Mouse (Mus musculus) hindbrain, embryonic 10.5 days (tissue): Measurements from ENCODE around the gene Btg2. TPM values are rescaled to one million over a fixed set of nuclear protein-coding genes. Genes with fewer than 3 reads are reported as not detected.
A peak's percentile ranks its signal among the peaks of the same experiment; 100 is the strongest.

Source experiments
- DNase-seq: peaks from one replicate; pipeline ENCODE4 v3.0.0-alpha.2; 2017; ENCODE audit warnings: low spot score
- H3K27ac ChIP-seq: fragments of 300-500 bp; sonication (generic); 2 replicates; pipeline ENCODE4 v1.5.1; 2016; ENCODE audit warnings: mild to moderate bottlenecking, moderate library complexity
- H3K27me3 ChIP-seq: fragments of 300-500 bp; sonication (generic); 2 replicates; pipeline ENCODE4 v1.6.1; 2016; ENCODE audit warnings: mild to moderate bottlenecking; ENCODE audit not compliant: poor library complexity, insufficient read depth, severe bottlenecking
- H3K36me3 ChIP-seq: fragments of 300-500 bp; sonication (generic); 2 replicates; pipeline ENCODE4 v1.6.1; 2016; ENCODE audit warnings: mild to moderate bottlenecking, moderate library complexity
- H3K4me1 ChIP-seq: fragments of 300-500 bp; sonication (generic); replicated peaks from 2 replicates; pipeline ENCODE4 v1.6.1; 2016; ENCODE audit warnings: mild to moderate bottlenecking
- H3K4me3 ChIP-seq: fragments of 300-500 bp; sonication (generic); 2 replicates; pipeline ENCODE4 v1.5.1; 2016; ENCODE audit warnings: mild to moderate bottlenecking, moderate library complexity
- H3K9me3 ChIP-seq: fragments of 300-500 bp; sonication (generic); 2 replicates; pipeline ENCODE4 v1.6.1; 2016; ENCODE audit warnings: mild to moderate bottlenecking, moderate library complexity
- WGBS: fragments of 180-500 bp; shearing (Covaris S2); methylation state at CpG from one replicate; pipeline ENCODE4 v1.1.7; 2016; 5-methylcytosine and 5-hydroxymethylcytosine counted together
- polyA plus RNA-seq: library from polyadenylated mRNA; unstranded; fragments of >200 nt; fragmentation: Nextera tagmentation; extraction: Ambion mirVana; gene quantifications from 2 replicates; pipeline ENCODE4 v1.2.1, GENCODE M21; 2016

Btg2 gene
- polyA plus RNA-seq, 1 experiment from 2014 or later, result 117 TPM

- Histone ChIP-seq H3K27me3 (no peaks in the 10 kb centered on the region), H3K9me3 (no peaks in the 10 kb centered on the region), H3K4me3 (peak overlapping the region; percentile 52), H3K36me3 (no peaks in the 10 kb centered on the region), H3K27ac (peak overlapping the region; percentile 98), H3K4me1 (peaks cover 79% of the 10 kb centered on the region)
- WGBS, result 73% methylated on average over 16 of the region's 16 CpGs
- DNase-seq, result no peak
These were observed 18.9 kb downstream of the Btg2 start for GRCm38 (mm10) chr1:134059739-134060695.

DNA sequence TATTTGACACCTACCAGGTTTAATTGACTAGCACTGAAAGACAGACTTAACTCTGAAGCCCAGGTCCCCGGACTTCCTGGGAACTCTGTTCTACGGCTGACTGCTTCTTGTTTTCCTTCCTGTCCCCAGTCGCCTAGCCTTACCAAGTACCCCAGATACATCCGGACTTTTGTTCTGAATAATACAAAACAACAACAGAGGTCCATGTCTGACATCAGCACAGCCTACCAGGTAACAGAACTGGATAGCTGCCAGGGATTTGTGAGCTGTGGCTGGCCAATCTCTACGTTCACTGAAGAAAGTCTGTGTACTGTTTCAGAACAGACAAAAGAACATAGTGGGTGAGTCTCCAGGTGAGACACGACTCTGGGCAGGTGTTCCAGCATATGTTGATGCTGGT lies 20.1 kb downstream of the Btg2 start:
- Histone ChIP-seq H3K4me3 (no peak overlapping the region), H3K4me1 (peaks cover 71% of the 10 kb centered on the region), H3K27ac (peak overlapping the region; percentile 57), H3K27me3 (no peaks in the 10 kb centered on the region), H3K36me3 (no peaks in the 10 kb centered on the region), H3K9me3 (no peaks in the 10 kb centered on the region)
- WGBS, result 74% methylated on average over 6 of the region's 6 CpGs
- DNase-seq, result no peak

GRCm38 (mm10) chr1:134057736-134058135 lies 21.2 kb downstream of the Btg2 start:
- Histone ChIP-seq H3K4me3 (no peak overlapping the region), H3K9me3 (no peaks in the 10 kb centered on the region), H3K27me3 (no peaks in the 10 kb centered on the region), H3K4me1 (peaks cover 60% of the 10 kb centered on the region), H3K36me3 (no peaks in the 10 kb centered on the region), H3K27ac (peak overlapping the region; percentile 70)
- no peak for DNase-seq
- 84% methylated on average over 8 of the region's 8 CpGs for WGBS

DNA sequence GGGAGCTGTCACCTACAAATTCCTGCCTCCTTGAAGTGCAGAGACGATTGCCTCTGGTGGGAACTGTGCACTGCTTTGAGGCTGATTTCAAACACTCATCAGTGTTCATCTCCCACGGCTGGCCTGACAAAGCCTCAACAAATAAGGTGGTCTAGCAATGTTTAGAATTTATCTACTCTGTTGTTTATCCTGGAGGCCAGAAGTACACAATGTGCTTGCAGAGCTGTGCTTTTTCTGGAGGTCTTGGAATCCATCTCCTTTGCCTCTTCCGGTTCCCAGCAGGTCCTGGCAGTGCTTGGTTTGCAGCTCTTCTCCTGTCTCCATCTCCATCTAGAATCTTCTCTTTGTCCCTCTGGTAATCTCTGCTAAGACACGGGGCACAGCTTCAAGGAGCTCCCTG lies 22.6 kb downstream of the Btg2 start:
- H3K27ac ChIP-seq, result peak overlapping the region; percentile 80
- no peaks in the 10 kb centered on the region for H3K36me3 ChIP-seq
- WGBS, result 85% methylated on average over 4 of the region's 4 CpGs
- no peak for DNase-seq
- no peaks in the 10 kb centered on the region for H3K27me3 ChIP-seq
- H3K4me3 ChIP-seq, result no peak overlapping the region
- no peaks in the 10 kb centered on the region for H3K9me3 ChIP-seq
- peaks cover 45% of the 10 kb centered on the region for H3K4me1 ChIP-seq

GRCm38 (mm10) chr1:134055666-134056245 lies 23.2 kb downstream of the Btg2 start:
- Histone ChIP-seq H3K4me3 (no peak overlapping the region), H3K27ac (peak overlapping the region; percentile 80), H3K36me3 (no peaks in the 10 kb centered on the region), H3K27me3 (no peaks in the 10 kb centered on the region), H3K9me3 (no peaks in the 10 kb centered on the region), H3K4me1 (peaks cover 40% of the 10 kb centered on the region)
- WGBS, result 86% methylated on average over 9 of the region's 9 CpGs
- no peak for DNase-seq

GRCm38 (mm10) chr1:134055058-134055457 lies 23.9 kb downstream of the Btg2 start:
- no peak for DNase-seq
- 79% methylated on average over 9 of the region's 9 CpGs for WGBS
- H3K27ac ChIP-seq, result peak overlapping the region; percentile 80
- no peaks in the 10 kb centered on the region for H3K9me3 ChIP-seq
- H3K27me3 ChIP-seq, result 0 out of 2 replicates have a peak, but pooled peaks cover 2% of the 10 kb centered on the region
- peaks cover 33% of the 10 kb centered on the region for H3K4me1 ChIP-seq
- H3K36me3 ChIP-seq, result no peaks in the 10 kb centered on the region
- H3K4me3 ChIP-seq, result no peak overlapping the region

DNA sequence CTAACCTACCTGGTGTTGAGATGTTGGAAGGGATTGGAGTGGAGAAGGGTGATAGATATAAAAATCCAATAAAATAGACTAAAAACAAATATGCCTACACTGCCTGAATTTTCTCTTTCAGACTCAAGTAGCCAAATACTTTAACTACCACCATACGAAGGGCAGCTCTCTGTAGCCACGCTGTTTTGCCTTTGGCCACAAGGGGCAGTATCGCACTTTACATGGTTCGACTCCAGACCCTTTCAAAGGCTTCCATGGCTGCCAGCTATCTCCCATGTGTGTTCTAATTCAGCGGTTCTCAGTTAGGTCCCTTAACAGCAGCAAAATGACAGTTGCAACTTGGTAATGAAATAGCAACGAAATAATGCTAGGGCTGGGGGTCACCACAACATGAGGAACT lies 25.7 kb downstream of the Btg2 start:
- Histone ChIP-seq H3K36me3 (no peaks in the 10 kb centered on the region), H3K4me3 (no peak overlapping the region), H3K9me3 (no peaks in the 10 kb centered on the region), H3K4me1 (peaks cover 24% of the 10 kb centered on the region), H3K27me3 (0 out of 2 replicates have a peak, but pooled peaks cover 2% of the 10 kb centered on the region), H3K27ac (peak overlapping the region; percentile 54)
- 8% methylated on average over 6 of the region's 6 CpGs for WGBS
- peak; percentile 81 for DNase-seq

- WGBS, result 68% methylated on average over 6 of the region's 6 CpGs
- no peak for DNase-seq
- no peaks in the 10 kb centered on the region for H3K36me3 ChIP-seq
- peaks cover 10% of the 10 kb centered on the region for H3K4me1 ChIP-seq
- H3K27me3 ChIP-seq, result peaks cover 17% of the 10 kb centered on the region
- H3K4me3 ChIP-seq, result no peak overlapping the region
- no peaks in the 10 kb centered on the region for H3K9me3 ChIP-seq
- H3K27ac ChIP-seq, result no peak overlapping the region
These were observed 29.4 kb downstream of the Btg2 start for GRCm38 (mm10) chr1:134049542-134049941.

DNA sequence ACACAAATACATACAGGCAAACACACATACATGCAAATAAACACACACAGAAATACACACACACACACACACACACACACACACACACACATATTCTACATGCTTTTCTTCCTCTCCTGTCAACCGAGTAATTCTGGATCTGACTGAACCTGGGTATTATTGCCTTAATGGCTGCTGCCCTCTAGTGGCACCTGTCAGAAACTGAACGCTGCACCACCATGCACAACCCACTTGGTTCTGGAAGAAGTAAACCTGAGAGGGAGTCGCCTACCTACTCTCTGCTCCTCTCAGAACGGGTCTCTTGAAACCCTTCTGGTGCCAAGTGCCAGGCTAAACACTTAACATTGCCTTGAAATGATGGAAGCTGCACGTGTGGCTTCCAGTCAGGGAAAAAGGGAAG lies 30.2 kb downstream of the Btg2 start:
- no peak overlapping the region for H3K27ac ChIP-seq
- peaks cover 11% of the 10 kb centered on the region for H3K4me1 ChIP-seq
- H3K27me3 ChIP-seq, result peaks cover 17% of the 10 kb centered on the region
- DNase-seq, result peak; percentile 76
- H3K9me3 ChIP-seq, result no peaks in the 10 kb centered on the region
- WGBS, result 7% methylated on average over 5 of the region's 5 CpGs
- no peak overlapping the region for H3K4me3 ChIP-seq
- no peaks in the 10 kb centered on the region for H3K36me3 ChIP-seq

DNA sequence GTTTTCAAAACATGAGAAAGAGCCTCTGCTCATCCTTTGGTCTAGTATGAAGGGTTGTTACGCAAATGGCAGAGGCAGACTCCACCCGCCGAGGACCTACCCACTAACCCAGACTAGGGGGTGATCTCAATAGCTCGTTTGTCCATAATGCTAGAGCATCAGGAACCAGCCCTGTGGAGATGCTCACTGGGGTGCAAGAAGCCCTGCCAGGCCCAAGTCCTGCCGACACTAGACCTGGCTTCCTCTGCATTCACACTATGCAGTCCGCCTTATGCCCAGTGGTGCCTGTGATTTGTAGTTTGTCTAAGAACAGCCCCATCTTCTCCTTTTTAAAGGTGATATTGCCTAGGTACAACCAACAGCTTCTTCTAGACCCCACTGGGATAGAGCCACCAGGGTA lies 31.5 kb downstream of the Btg2 start:
- Histone ChIP-seq H3K36me3 (no peaks in the 10 kb centered on the region), H3K27ac (no peak overlapping the region), H3K4me3 (no peak overlapping the region), H3K9me3 (no peaks in the 10 kb centered on the region), H3K27me3 (peaks cover 17% of the 10 kb centered on the region), H3K4me1 (peaks cover 24% of the 10 kb centered on the region)
- 78% methylated on average over 6 of the region's 6 CpGs for WGBS
- no peak for DNase-seq

- no peaks in the 10 kb centered on the region for H3K36me3 ChIP-seq
- no peak for DNase-seq
- peaks cover 17% of the 10 kb centered on the region for H3K27me3 ChIP-seq
- H3K27ac ChIP-seq, result peak overlapping the region; percentile 81
- peaks cover 32% of the 10 kb centered on the region for H3K4me1 ChIP-seq
- WGBS, result 29% methylated on average over 23 of the region's 23 CpGs
- no peaks in the 10 kb centered on the region for H3K9me3 ChIP-seq
- H3K4me3 ChIP-seq, result peak overlapping the region; percentile 46
These were observed 32.5 kb downstream of the Btg2 start for GRCm38 (mm10) chr1:134046387-134046786.

GRCm38 (mm10) chr1:134045971-134046370 lies 32.9 kb downstream of the Btg2 start:
- Histone ChIP-seq H3K27me3 (peaks cover 17% of the 10 kb centered on the region), H3K27ac (peak overlapping the region; percentile 81), H3K4me3 (peak overlapping the region; percentile 46), H3K4me1 (peaks cover 32% of the 10 kb centered on the region), H3K9me3 (no peaks in the 10 kb centered on the region), H3K36me3 (no peaks in the 10 kb centered on the region)
- 8% methylated on average over 9 of the region's 9 CpGs for WGBS
- peak; percentile 83 for DNase-seq

GRCm38 (mm10) chr1:134044805-134045204 lies 34.1 kb downstream of the Btg2 start:
- Histone ChIP-seq H3K9me3 (no peaks in the 10 kb centered on the region), H3K36me3 (no peaks in the 10 kb centered on the region), H3K27me3 (peaks cover 19% of the 10 kb centered on the region), H3K27ac (no peak overlapping the region), H3K4me3 (no peak overlapping the region), H3K4me1 (peaks cover 32% of the 10 kb centered on the region)
- DNase-seq, result no peak
- 90% methylated on average over 6 of the region's 6 CpGs for WGBS
